Mouse (Mus musculus) embryonic stem cell, embryonic (primary cell): Measurements from ENCODE around the gene Atp9a.

Experiments used
- CTCF ChIA-PET, 4 experiments: fragments of 300-600 bp in 2 of 4; fragments of 350-600 bp in 2 of 4; sonication (Branson Sonifier 250); formaldehyde crosslinking; loops; one replicate each; lab custom pipeline; 2022; ENCODE audit warnings: inconsistent platforms in 2 of 4; lab: Charles Lee
- POLR2A ChIA-PET, 4 experiments: fragments of 300-600 bp in 2 of 4; fragments of 350-600 bp in 2 of 4; sonication (Branson Sonifier 250); formaldehyde crosslinking; loops; one replicate each; lab custom pipeline; 2022; ENCODE audit warnings: antibody characterized with exemption in 4 of 4, inconsistent platforms in 1 of 4; lab: Charles Lee

Gene Atp9a

DNA sequence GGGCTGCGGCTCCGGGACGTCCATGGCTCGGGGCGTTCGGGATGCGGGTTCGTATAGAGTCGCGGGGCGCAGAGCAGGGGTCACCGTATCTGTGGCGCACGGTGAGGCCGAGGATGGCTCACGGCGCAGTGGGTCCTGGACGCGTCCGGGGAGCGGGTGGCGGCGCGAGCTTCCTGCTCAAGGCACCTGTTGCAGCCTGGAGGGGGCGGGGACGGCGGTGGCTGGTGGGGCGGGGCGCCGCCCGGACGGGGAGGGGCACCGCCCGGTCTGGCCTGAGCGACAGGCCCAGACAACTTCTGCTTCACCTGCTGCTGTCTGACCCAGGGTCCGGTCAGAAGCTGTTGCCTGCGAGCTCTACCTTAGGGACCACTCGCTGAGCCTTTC lies 152.0 kb downstream of the Atp9a start:
- ChIA-PET POLR2A (interaction anchor here (0.5 to 2.5 kb wide), 29 partner anchors 9 to 928 kb away, joined by 3 to 15 read pairs (median 3); partner anchors contain the start of gene Nfatc2 (in 1 of the 4)), CTCF (interaction anchor here (0.6 to 1.7 kb wide), 15 partner anchors 15 to 340 kb away, joined by 3 to 8 read pairs (median 5); partner anchors contain the start of gene Atp9a (in 1 of the 4))

DNA sequence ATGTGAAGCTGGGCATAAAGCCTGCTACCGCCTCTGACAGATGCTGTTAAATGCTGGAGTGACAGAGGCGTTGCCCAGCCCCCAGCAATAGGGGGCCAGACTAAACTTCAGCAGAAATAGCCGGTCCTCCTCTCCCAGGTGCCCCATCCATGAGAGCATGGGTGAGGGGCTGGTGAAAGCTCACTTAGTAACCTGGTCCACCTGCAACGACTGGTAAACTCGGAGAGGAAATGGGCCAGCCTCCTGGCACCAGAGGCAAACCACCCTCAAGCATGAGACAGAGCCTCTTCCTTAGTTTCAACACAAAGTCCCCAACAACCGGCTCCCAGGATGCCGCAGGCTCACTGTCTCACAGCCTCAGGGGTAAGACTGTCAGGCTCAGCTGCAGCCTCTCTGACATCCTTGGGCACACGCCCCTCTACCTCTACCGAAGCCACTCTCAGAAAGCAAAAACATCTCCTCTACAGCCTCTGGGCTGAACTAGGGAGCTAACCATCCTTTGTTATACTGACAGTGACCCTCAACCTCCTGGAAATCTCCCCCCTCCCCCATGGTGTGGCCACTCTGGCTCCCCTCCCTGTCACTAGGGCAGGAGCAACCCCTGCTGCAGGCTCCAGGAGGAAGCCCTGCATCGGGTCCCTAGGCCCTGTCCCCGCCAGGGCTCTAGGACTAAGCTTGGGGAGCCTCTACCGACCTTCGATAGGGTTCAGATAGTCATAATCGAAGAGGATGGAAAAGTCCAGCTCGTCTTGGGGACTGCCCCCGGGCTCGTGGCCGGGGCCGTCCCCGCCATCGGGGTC lies 152.6 kb downstream of the Atp9a start:
- ChIA-PET CTCF (interaction anchor here (0.6 to 1.7 kb wide), 16 partner anchors 15 to 522 kb away, joined by 3 to 8 read pairs (median 5); partner anchors contain the start of gene Atp9a (in 1 of the 4)), POLR2A (interaction anchor here (0.6 to 2.5 kb wide), 29 partner anchors 8 to 928 kb away, joined by 3 to 15 read pairs (median 3); partner anchors contain the start of gene Nfatc2 (in 1 of the 4))

- ChIA-PET CTCF (interaction anchor here in 3 of 4 experiments (0.6 to 1.7 kb wide), 6 partner anchors 9 to 521 kb away, joined by 4 to 12 read pairs (median 6); no protein-coding TSS in a partner anchor), POLR2A (interaction anchor here (0.6 to 2.5 kb wide), 10 partner anchors 10 to 1045 kb away, joined by 3 to 15 read pairs (median 3); partner anchors contain the start of gene Nfatc2 (in 1 of the 4))
Observed at GRCm38 (mm10) chr2:168588591-168589367, 153.4 kb downstream of the Atp9a start.

DNA sequence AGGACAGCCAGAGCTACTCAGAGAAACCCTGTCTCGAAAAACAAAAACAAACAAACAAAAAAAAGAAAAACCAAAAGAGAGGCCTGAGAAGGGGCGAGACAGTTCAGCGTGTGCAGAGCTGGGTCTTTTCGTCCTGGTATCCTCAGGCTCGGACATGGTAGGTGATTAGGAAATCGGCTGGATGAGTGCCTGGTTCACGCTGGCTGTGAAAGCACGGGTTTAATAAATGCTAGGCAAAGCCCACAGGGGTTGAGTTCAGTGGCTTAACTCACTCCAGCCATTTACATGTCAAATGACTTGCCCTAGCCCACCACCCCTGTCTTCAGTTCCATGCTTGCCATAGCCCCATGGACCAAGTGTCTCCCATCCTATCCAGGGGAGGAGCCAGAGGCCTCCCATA lies 155.1 kb downstream of the Atp9a start:
- CTCF ChIA-PET, result no interaction called here
- POLR2A ChIA-PET, result interaction anchor here in 2 of 4 experiments (0.6 kb wide), 2 partner anchors 15 to 26 kb away, joined by 3 to 4 read pairs; no protein-coding TSS in a partner anchor

DNA sequence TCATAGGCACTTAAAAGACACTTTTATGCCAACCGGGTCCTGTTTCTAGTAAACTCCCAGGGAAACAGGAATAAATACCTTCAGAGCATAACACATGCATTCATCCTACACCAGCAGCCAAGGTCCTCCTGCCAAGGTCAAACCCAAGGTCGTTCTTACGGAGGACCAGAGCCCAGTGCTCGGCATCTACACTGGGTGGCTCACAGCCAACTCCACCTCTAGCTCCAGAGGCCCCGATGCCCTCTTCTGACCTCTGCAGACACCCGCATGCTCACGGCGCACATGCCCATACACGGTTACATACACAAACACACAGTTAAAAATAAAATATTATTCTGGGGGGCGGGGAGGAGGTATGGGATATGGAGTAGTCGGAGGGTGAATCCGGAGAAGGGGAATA lies 155.7 kb downstream of the Atp9a start:
- CTCF ChIA-PET, result no interaction called here
- POLR2A ChIA-PET, result no interaction called here

DNA sequence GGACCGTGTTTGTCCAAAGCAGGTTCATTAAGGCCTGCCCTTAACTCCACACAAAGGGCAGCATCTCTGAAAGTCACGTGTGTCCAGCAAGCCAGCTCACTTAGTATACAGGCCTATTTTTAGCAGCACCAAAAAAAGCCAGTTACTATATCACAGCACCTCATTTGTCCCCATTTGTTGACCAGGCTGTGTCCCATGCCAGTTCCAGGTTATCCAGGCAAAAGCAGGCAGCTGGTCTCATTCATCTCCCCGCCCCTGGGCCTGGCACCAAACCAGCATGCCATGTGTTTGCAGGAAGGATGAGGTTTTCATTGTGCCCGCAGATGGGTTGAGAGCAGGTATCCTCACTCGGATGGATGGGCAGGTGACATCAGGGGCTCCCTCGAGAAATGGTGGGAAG lies 157.4 kb downstream of the Atp9a start:
- ChIA-PET POLR2A (interaction anchor here in 1 of 4 experiments (0.9 to 1.5 kb wide), 2 partner anchors 10 to 16 kb away, joined by 3 to 4 read pairs; no protein-coding TSS in a partner anchor), CTCF (interaction anchor here in 1 of 4 experiments (0.6 kb wide), 1 partner anchor 137 kb away, joined by 3 read pairs; no protein-coding TSS in a partner anchor)
